Mouse (Mus musculus) frontal cortex, postnatal 10 days (tissue): ENCODE results near the gene Gjd3.
"Not testable (repeated sequence)": the region's sequence is repeated elsewhere in the genome, so short reads cannot be mapped to it uniquely, and the experiment has no call there.

Source experiments
- DNase-seq, 2 experiments: peaks; one replicate each; pipeline ENCODE4 v3.0.0; 2022; ENCODE audit warnings: low spot score in 2 of 2, mixed read lengths in 1 of 2

Gjd3 gene

GRCm38 (mm10) chr11:98982773-98983133 is at the start of gene Gjd3:
Gene Gjd3 (minus strand): TSS chr11:98983016.
- DNase-seq, result no peak

DNA sequence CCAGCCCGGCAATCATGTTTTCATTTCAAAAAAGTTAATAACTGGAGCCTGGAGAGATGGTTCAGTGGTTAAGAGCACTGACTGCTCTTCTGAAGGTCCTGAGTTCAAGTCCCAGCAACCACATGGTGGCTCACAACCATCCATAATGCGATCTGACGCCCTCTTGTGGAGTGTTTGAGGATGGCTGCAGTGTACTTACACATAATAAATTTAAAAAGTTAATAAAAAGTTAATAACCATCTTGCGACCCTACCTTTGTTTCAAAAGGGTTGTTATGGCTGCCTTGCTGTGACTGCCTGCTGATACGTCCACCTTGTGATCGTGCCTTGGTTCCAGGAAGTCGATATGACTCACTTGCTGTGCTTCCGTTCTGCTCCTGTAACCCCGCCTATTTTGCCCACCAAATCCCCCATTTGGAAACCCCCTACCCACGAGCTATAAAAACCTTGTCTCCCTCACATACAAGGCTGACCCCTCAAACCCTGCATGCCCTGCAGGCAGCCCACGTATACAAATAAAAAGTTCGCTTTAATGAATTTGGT is 44.2 kb upstream of the Gjd3 start:
- no peak for DNase-seq

GRCm38 (mm10) chr11:99025878-99026277 is 43.1 kb upstream of the Gjd3 start:
- no peak for DNase-seq

DNA sequence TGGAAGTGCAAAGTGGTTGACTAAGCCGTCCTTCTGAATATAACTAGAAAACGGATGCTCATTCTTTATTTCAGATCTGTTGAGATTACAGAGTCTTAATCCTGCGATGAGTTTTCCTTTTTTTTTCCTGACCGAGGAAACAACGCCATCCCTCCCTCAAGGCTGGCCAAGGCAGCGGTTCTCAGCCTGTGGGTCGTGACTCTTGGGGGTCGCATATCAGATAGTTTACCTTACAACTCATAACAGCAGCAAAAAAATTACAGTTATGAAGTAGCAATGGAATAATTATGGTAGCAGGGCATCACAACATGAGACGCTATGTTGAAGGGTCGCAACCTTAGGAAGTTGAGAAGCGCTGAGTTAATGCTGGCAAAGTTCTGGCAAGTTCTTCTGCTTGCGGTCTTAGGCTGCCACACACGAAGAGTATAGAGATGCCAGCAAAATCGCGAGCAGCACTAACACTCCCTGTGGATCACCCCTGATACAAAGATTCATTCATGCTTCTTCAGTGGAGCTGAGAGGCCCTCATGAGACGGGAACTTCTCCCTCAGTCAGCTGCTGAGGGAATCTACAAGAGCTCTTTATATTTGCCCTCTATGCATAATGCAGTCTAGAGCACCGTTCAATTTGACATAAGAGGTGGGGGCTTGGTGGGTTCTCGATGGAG is 41.8 kb upstream of the Gjd3 start:
- no peak for DNase-seq

- peak; percentile 90 to 94 for DNase-seq
Measured at GRCm38 (mm10) chr11:99023500-99024467, 41.0 kb upstream of the Gjd3 start, which contains the start of gene Top2a. Gene Top2a (minus strand): TSS chr11:99024189.

GRCm38 (mm10) chr11:99023094-99023493 is 40.3 kb upstream of the Gjd3 start:
- DNase-seq, result no peak

DNA sequence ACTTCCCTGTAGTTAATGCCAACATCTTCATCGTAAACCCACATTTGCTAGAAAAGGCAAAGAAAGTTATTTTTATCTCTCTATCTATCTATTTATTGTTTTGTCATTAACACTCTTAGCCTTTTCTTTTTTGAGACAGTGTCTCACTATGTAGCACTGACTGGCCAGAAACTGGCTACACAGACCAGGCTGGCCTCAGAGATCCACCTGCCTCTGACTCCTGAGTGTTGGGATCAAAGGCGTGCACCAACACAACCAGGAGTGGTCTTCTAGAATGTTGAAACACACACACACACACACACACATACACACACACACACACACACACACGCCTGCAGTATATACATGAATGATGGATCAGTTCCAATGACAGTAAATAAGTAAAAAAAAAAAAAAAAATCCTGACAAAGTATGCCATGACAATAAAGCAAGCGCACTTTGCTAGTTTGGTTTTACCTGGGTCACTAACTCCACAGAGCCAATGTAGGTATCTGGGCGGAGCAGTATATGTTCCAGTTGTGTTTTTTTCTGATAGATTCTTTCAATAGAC is 39.6 kb upstream of the Gjd3 start:
- DNase-seq, result no peak

- no peak for DNase-seq
Measured at GRCm38 (mm10) chr11:99019844-99020243, 37.0 kb upstream of the Gjd3 start.

DNA sequence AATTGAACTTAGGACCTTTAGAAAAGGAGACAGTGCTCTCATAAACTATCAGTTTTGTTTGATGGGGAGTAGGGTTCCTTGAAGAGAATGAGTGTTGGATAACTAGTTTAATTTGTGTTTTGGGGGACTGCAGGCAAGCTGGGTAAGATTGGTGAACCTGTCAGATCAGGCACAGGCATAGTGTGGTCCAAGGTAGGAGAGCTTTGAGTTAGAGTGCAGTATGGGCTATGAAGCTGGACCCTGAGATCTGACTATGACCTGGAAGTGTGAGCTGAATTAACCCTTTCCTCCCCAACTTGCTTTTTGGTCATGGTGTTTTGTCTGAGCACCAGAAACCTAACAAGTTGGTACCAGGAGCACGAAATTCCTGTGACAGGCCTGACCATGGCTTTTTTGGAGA is 31.0 kb upstream of the Gjd3 start:
- no peak for DNase-seq

GRCm38 (mm10) chr11:99010706-99011105 is 27.9 kb upstream of the Gjd3 start:
- no peak for DNase-seq

DNA sequence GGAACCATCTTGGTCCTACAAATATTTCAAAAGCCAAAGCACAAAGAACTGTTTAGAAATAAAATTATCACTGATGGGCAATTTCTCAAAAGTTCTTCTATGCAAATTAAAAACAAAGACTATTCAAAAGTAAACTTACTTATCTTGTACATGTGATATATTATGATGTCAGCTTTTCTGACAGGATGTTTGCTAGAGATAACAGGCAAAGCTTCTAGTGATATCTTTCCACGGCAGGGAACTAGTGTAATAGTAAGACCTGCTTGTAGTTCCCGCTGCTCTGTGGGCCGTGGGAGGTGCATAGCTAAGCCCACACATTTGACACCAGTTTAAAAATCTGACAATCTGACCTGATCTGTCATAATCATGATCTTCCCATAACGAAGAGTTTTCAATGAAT is 27.3 kb upstream of the Gjd3 start:
- no peak for DNase-seq

- no peak for DNase-seq
Measured at GRCm38 (mm10) chr11:99006788-99007187, 24.0 kb upstream of the Gjd3 start.

GRCm38 (mm10) chr11:98999243-98999642 is 16.4 kb upstream of the Gjd3 start:
- DNase-seq, result no peak

GRCm38 (mm10) chr11:98998776-98999175 is 16.0 kb upstream of the Gjd3 start:
- DNase-seq, result no peak

- no peak for DNase-seq
Measured at GRCm38 (mm10) chr11:98997659-98998058, 14.8 kb upstream of the Gjd3 start.

DNA sequence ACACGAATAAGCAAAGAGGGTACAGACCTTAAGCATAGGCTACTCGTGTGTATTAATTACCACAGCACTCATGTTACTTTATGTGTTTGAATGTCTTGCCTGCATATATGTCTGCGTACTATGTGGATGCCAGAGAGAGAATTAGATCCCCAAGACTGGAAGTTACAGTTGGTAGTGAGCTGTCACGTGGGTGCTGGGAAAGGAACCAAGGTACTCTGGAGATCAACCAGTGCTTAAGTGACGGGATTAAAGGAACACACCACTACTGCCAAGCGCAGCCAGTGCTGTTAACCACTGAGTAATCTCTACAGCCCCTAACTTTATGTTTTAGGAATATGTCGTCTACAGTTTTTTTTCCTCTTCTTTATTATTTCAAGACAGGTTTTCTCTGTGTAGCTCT is 13.2 kb upstream of the Gjd3 start:
- no peak for DNase-seq

GRCm38 (mm10) chr11:98990866-98991265 is 8.1 kb upstream of the Gjd3 start:
- DNase-seq, result no peak

GRCm38 (mm10) chr11:98988260-98988659 is 5.4 kb upstream of the Gjd3 start:
- not testable (repeated sequence) for DNase-seq

GRCm38 (mm10) chr11:98985542-98985941 is 2.7 kb upstream of the Gjd3 start:
- no peak for DNase-seq

DNA sequence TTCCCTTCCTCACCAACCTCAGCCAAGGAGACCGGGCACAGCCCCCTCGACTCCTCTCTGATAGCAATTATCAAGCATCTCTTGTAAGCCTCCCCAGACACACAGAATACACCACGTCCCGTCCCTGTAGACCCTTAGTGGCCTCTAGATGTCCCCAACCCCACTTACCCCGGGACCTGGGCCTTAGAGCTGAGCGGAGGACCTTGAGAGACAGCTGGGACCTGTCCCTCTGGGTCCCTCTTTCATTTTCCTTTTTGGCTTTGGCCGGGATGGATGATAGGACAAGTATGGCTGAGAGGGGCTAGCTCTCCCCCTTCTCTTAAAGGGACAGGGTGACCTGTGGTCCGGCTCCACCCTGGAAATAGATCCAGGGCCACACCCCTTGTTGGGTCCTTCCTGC is 735 bp upstream of the Gjd3 start:
- DNase-seq, result peak in 1 of 2 experiments; percentile 6

DNA sequence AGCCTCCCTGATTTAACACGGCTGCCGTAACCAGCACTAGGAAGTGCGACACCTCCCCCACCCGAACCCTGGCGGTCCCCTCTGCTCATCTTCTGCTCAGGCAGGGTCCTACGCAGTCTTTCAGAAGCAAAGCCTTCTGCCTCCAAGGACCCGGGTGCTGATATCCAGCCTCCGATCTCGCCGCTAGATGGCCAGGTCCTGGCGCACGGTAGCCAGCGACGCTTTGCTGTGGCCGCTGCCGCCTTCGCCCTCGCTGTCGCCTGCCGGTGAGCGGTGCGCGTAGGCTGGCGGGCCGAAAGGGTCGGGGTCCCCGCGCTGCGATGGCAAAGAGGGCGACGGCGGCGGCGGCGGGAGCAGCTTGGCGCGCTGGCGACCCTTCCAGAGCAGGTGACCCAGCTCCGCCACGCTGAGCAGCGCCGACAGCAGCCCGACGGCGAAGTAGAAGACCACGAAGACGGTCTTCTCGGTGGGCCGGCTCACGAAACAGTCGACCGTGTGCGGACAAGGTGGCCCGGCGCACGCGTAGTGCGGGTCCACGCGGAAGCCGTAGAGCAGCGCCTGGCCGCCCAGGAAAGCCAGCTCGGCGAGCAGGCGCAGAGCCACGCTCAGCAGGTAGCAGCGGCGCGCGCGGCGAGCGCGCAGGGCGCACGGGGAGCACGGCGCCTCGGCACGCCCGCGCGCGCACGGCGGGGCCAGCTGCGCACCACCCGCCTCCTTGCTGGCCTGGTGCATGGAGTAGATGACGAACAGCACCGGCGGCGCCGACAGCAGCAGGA is 631 bp downstream of the Gjd3 start:
- DNase-seq, result peak; percentile 50 to 68
